Mouse (Mus musculus): ENCODE measurements around the gene Fggy.

DNA sequence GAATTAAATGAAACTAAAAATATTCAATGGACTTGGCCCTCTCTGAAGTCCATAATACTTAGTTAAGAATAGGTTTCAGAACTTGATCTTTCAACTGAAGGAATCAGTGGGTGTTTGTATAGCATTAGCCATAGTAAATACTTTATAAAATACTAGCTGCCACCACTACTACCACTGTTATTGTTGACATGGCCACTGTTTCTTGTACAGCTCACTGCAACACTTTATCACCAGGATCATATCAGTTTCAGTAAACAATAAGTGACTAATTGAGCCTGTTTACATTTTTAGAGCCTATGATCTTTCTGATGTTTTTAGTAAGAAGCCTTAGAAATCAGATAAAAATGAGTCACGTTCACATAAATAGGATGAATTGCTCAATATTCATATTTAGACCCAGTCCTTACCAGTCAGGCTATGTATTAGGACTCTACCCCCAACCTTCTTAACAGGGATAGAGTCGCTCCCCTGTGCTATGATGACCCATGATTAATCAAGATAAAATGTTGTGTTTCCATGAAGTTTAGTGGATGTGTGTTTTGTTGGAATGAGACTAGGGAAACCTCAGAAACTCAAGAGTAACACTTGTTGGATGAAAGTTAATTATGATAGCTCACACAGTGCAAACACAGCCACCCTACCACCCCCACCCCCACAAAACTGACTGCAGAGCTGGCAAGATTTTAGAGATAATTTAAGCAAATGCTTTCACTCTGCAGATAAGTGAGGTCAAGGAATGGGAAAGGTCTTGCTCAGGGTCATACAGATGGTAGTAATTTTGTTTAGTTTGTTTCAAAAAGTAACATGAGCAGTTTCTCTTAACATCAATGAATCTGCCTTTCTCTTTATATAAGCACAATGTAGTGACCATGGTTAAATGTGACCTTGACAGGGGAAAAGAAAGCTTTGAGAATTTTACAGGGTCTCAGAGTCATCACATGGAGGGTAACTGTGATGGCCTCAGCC, 352.7 kb downstream of the Fggy start:
- no peak for TF ChIP-seq CTCF (IDR thresholded peaks at IDR 0.05; ENCODE audit: low read depth)
- TF ChIP-seq EP300 (IDR thresholded peaks at IDR 0.05; ENCODE audit: low read depth) = no peak
